Mouse (Mus musculus) telencephalon, adult 2 months (tissue): ENCODE measurements around the gene Ift122.
A peak's percentile ranks its signal among the peaks of the same experiment; 100 is the strongest.

ENCODE experiments used
- DNase-seq: peaks from one replicate; pipeline ENCODE4 v3.0.0-alpha.2; 2011; ENCODE audit warnings: low read depth, low spot score

The Ift122 gene

GRCm38 (mm10) chr6:115924829-115925228 lies 71.6 kb downstream of the Ift122 start:
- DNase-seq: no peak

DNA sequence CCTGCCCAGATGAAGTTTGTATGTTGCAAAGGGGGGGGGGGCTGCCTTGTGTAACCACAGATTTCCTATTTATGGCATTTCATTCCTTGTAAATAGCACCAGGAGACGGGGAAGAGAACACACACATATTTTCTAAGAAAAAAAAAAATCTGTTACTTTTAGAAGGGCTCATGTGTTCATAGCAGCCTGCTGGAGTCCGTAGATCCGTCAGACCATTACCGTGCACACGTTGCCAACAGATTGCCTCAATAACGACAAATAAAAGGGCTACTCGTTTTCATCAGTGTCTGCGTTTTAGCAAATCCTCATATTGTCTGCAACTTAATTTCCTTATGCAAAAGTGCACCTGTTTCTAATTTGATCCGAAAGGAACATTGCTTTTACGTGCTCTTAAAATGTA lies 73.1 kb downstream of the Ift122 start:
- DNase-seq: no peak

DNA sequence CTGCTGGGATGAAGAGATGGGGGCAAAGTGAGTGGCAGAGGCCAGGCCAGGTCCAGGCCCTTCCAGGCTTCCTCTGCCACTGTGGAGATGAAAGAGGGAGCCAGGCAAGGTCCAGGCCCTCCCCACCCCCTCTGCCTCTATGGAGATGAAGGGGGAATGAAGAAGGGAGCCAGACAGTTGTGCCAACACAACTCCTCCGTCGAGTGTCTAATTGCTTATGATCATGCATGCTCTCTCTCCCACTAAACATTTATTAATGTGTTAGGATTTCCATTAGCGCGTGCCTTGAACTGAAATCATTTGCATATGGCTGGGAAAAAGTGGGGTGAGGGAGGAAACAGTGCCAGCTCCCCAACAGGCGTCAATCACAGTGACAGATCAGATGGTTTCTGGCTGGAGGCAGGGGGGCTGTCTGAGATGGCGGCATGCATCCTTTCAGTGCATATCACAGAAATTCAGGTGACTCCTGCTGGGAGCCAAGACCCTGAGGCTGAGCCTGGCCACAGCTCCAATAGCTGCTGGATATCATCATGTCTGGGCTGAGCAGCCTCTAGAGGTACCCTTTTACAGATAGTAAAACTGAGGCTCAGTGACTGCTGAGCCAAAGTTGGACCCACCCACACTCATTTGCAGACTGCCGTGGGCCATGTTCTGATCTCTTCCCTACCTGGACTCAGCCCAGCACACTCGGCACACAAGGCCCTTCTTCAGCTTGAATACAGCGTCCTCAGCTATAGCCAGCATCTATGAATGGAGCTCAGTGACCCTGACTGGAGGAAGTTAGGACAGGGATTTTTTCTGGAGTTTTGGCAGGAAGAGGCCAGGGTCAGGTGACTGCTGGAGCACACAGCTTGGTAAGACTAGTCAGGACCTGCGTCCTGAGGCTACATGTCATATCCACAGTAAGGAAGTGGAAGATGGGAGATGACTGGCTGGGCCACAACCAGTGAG lies 74.3 kb downstream of the Ift122 start:
- DNase-seq: no peak

GRCm38 (mm10) chr6:115930018-115930417 lies 76.7 kb downstream of the Ift122 start:
- no peak for DNase-seq

- no peak for DNase-seq
These were observed 78.4 kb downstream of the Ift122 start, which contains the start of gene Rho for GRCm38 (mm10) chr6:115931639-115932038. TSS of gene Rho (plus strand) at chr6:115931748.

GRCm38 (mm10) chr6:115932391-115932790 lies 79.1 kb downstream of the Ift122 start:
- no peak for DNase-seq

DNA sequence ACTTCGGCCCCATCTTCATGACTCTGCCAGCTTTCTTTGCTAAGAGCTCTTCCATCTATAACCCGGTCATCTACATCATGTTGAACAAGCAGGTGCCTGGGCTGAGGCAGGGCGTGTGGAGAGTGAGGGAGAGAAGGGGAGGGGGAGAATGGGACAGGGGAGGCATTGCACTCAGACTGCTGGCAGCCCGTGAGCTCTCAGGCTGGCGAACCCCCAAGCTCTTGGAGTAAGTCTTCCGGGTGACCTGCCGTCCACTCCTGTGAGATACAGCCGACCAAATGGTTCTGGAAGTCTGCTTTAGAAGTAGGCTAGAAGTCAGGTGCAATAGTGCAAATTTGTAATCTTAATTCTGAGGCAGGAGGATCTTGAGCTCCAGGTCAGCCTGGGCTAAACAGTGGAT lies 82.3 kb downstream of the Ift122 start:
- no peak for DNase-seq

DNA sequence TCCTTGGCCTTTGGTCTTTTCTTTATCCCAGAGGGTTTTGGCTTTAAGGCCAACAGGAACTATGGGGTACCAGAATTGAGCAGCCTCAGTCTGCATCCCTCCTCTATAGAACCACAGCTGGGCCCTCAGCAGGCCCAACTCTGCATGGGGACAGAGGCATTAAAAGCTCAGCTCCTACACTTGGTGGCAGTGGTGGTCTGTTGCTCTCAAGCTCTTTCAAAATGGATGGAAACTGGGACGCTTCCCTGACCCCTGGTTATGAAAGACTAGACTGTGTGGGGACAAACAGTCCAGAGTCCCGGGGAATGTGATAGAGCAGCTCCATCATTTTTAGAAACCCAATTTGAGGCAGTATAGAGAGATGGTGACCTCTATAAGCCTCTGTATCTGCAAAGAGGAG lies 84.7 kb downstream of the Ift122 start:
- no peak for DNase-seq

DNA sequence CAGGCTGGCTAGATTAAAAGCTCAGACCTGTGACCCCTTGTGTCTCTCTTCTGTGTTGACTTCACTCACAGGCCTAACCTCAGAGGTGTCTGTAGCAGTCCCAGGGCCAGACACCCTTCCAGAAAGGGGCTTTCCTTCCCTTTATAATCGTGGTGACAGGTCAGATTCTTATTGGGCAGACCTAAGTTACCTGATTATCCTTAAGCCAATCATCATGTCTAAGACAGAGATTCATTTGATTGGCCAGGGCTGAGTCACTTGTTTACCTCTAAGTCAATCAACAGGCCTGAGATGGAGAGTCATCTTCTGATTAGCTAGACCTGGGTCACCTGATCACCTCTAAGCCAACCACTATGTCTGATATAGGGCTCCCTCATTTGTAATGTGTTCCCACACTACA lies 85.5 kb downstream of the Ift122 start:
- DNase-seq: no peak

GRCm38 (mm10) chr6:115940603-115941002 lies 87.3 kb downstream of the Ift122 start:
- DNase-seq: no peak

- no peak for DNase-seq
These were observed 87.9 kb downstream of the Ift122 start for GRCm38 (mm10) chr6:115941128-115941527.

- DNase-seq: no peak
These were observed 90.5 kb downstream of the Ift122 start for GRCm38 (mm10) chr6:115943498-115944427.

DNA sequence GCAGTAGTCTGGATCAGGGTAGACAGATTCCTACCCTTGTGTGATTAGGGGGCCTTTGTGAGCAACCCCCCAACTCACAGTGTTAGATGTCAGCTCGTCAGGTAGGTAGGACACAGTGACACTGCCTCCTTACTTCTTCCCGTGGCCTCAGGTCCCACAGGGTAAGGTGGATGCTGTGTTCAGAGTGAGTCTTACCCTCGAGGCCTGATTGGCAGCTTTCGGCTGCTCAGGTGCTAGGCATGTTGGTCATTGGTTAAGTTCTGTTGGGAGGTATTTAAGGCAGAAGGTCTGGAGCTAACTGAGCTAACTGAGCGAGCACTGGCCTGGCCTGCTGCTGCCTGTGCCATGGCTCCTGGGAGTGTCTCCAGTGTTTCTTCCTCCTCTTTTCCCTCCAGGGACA lies 91.4 kb downstream of the Ift122 start, which contains the start of gene H1foo:
Gene H1foo (plus strand): TSS at position 301 of the 400 bp plus-strand sequence.
- no peak for DNase-seq

DNA sequence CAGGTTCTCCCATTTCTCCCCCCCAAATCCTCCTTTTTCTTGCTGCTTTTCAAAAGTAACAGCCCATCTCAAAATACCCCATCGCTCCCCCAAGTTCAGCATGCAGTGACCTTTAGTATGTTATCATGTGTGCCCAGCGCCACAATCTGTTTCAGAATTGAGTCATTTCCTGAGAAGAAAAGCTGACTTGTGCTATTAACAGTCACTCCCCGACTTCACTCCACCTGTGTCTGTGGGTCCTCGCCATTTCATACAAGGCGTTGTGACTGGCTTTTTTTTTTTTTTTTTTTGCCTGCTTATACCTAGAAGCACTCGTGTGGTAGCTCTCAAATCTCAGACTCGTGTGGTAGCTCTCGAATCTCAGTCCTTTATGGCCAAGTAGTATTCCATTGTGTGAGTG lies 92.4 kb downstream of the Ift122 start:
- no peak for DNase-seq

DNA sequence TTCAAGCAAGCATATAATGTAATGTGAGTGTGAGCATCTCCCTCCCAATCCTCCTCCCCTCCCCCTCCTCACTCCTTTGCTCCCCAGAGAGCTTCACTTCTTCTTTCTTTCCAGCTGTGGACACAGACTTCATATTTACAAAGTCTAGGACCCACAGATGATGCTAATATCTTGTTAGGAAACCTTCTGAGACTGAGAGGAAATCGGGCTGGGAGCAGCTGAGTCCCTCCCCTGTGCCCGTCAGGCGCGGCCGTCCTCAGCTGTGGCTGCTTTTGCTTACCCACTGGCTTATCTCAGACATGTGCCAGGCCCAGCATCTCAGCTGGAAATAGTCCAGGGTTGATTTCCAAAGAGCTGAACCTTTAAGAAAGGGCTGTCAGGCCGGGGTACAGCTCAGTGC lies 93.1 kb downstream of the Ift122 start:
- no peak for DNase-seq

- no peak for DNase-seq
These were observed 101.3 kb downstream of the Ift122 start for GRCm38 (mm10) chr6:115954506-115955074.

DNA sequence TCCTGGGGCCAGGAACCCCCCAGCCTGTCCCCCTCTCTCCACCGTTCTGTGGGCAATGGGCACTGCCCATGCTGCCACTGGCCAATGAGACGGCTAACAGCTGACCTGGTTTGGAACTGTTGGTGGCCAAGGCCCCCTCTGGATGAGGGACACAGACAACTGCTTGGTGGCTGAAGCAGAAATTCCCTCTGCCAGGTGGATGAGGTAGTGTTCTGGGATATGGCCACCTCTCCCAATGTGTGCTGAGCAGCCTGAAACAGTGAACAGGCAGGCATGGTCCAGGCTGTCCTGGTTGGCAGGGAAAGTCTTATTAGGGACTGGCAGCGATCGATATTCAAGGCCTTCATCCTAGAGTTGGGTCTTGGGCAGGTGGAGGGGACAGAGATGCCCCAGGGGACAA lies 101.9 kb downstream of the Ift122 start:
- no peak for DNase-seq

DNA sequence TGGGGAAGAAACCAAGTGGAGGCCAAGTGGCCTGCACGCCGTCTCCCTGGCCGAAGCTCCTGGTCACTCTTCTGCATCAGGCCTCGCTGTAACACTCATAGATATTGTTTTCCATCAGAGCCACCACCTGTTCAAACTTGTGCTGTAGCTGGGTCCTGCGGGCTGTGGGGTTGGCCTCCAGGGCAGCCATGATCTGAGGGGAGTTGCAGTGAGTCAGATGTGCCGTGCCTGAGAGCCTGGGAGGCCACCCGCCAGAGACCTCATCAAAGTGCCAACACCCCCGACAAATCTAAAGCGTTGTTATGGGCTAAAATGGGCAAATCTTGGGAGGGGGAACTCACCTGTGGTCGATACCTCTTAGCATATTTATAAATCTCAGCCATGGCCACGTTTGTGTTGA lies 102.4 kb downstream of the Ift122 start:
- DNase-seq: no peak

DNA sequence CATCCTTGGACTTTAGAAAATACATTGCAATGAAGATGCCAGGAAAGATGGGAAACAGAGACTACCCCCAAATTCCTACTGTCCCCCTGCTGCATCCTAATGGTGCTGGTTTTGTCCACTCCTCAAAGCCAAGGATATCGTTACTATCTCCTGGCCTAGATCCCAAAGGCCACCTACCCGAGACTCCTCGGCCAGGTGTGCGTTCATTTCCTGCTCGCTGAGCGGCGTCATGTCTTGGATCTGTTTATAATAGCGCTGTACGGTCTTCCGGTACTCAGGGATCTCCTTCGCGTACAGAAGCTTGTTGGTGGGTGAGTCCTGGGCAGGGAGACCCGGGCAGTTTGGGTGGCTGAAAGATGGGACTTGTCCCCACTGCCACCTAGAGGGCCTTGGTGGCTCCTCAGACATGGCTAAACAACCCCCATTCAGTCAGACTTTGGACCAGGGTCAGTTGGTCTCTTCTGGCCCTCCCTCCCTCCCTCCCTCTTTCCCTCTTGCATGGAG lies 103.2 kb downstream of the Ift122 start:
- no peak for DNase-seq

GRCm38 (mm10) chr6:115956922-115957601 lies 103.8 kb downstream of the Ift122 start:
- DNase-seq: peak; percentile 26

GRCm38 (mm10) chr6:115957681-115958080 lies 104.4 kb downstream of the Ift122 start:
- no peak for DNase-seq
